Mouse (Mus musculus) neural tube, embryonic 11.5 days (tissue): ENCODE results near the gene Fam107a. TPM values are rescaled to one million over a fixed set of nuclear protein-coding genes. Genes with fewer than 3 reads are reported as not detected.
"Not testable (repeated sequence)": the region's sequence is repeated elsewhere in the genome, so short reads cannot be mapped to it uniquely, and the experiment has no call there.

Experiments used
- ATAC-seq: fragments of 200-750 bp; cut with Nextera tagmentation; 2 replicates; pipeline ENCODE4 v1.8.0; 2017; ENCODE audit warnings: moderate number of reproducible peaks, mild to moderate bottlenecking, moderate TSS enrichment, moderate library complexity; ENCODE audit not compliant: insufficient read depth, low FRiP score, low TSS enrichment
- DNase-seq: peaks from one replicate; pipeline ENCODE4 v3.0.0-alpha.2; 2015; ENCODE audit warnings: low spot score
- H3K27ac ChIP-seq: fragments of 300-500 bp; sonication (generic); 2 replicates; pipeline ENCODE4 v1.5.1; 2014; ENCODE audit warnings: low read depth, mild to moderate bottlenecking, low read length
- H3K27me3 ChIP-seq: fragments of 300-500 bp; sonication (generic); 2 replicates; pipeline ENCODE4 v1.6.1; 2014; ENCODE audit warnings: mild to moderate bottlenecking, low read length, mixed read lengths; ENCODE audit not compliant: control insufficient read depth, insufficient read depth
- H3K36me3 ChIP-seq: fragments of 300-500 bp; sonication (generic); 2 replicates; pipeline ENCODE4 v1.6.1; 2014; ENCODE audit warnings: mild to moderate bottlenecking, low read length, moderate library complexity, mixed read lengths; ENCODE audit not compliant: control insufficient read depth, insufficient read depth
- H3K4me1 ChIP-seq: fragments of 300-500 bp; sonication (generic); 2 replicates; pipeline ENCODE4 v1.6.1; 2014; ENCODE audit warnings: low read length, mixed read lengths; ENCODE audit not compliant: control insufficient read depth, insufficient read depth
- H3K4me2 ChIP-seq: fragments of 300-500 bp; sonication (generic); 2 replicates; pipeline ENCODE4 v1.6.1; 2014; ENCODE audit warnings: low read depth, mild to moderate bottlenecking, moderate library complexity
- H3K4me3 ChIP-seq: fragments of 300-500 bp; sonication (generic); 2 replicates; pipeline ENCODE4 v1.5.1; 2014; ENCODE audit warnings: low read depth, low read length
- H3K9ac ChIP-seq: fragments of 300-500 bp; sonication (generic); 2 replicates; pipeline ENCODE4 v1.6.1; 2014; ENCODE audit warnings: mild to moderate bottlenecking, low read length
- H3K9me3 ChIP-seq: fragments of 300-500 bp; sonication (generic); 2 replicates; pipeline ENCODE4 v1.6.1; 2016; ENCODE audit warnings: low read length; ENCODE audit not compliant: control insufficient read depth
- WGBS: fragments of 180-500 bp; shearing (Covaris S2); extraction: QIAGEN DNeasy Blood & Tissue Kit; methylation state at CpG from one replicate; pipeline ENCODE4 v1.1.7; 2014; 5-methylcytosine and 5-hydroxymethylcytosine counted together
- polyA plus RNA-seq: library from polyadenylated mRNA; unstranded; fragments of >200 nt; fragmentation: Nextera tagmentation; extraction: Ambion mirVana; gene quantifications from 2 replicates; pipeline ENCODE4 v1.2.1, GENCODE M21; 2014

The Fam107a gene
- polyA plus RNA-seq, 1 experiment from 2014 or later: 0.94 TPM

GRCm38 (mm10) chr14:8283784-8284183, 34.0 kb downstream of the Fam107a start:
- Histone ChIP-seq H3K4me3 (no peak overlapping the region), H3K4me1 (no peaks in the 10 kb centered on the region), H3K9ac (no peak overlapping the region), H3K27me3 (no peaks in the 10 kb centered on the region), H3K9me3 (no peaks in the 10 kb centered on the region), H3K36me3 (no peaks in the 10 kb centered on the region), H3K4me2 (no peak overlapping the region), H3K27ac (no peak overlapping the region)
- DNase-seq (no peak), ATAC-seq (no peak)

GRCm38 (mm10) chr14:8271281-8271680, 46.5 kb downstream of the Fam107a start:
- H3K4me3 ChIP-seq, H3K4me2 ChIP-seq: not testable (repeated sequence)

GRCm38 (mm10) chr14:8264378-8264777, 53.4 kb downstream of the Fam107a start:
- H3K36me3 ChIP-seq: no peaks in the 10 kb centered on the region
- 96% methylated on average over 1 of the region's 1 CpGs for WGBS
- no peak for DNase-seq
- no peak overlapping the region for H3K4me2 ChIP-seq
- H3K9ac ChIP-seq: no peak overlapping the region
- H3K27ac ChIP-seq: no peak overlapping the region
- ATAC-seq: no peak
- H3K27me3 ChIP-seq: no peaks in the 10 kb centered on the region
- no peaks in the 10 kb centered on the region for H3K9me3 ChIP-seq
- H3K4me3 ChIP-seq: no peak overlapping the region
- no peaks in the 10 kb centered on the region for H3K4me1 ChIP-seq

More at GRCm38 (mm10) chr14:8271281-8271680, 46.5 kb downstream of the Fam107a start:
- H3K36me3 ChIP-seq, H3K27ac ChIP-seq, DNase-seq, H3K9ac ChIP-seq, ATAC-seq, H3K9me3 ChIP-seq, H3K27me3 ChIP-seq, H3K4me1 ChIP-seq: not testable (repeated sequence)
- WGBS: 86% methylated on average over 8 of the region's 8 CpGs

GRCm38 (mm10) chr14:8262242-8262641, 55.6 kb downstream of the Fam107a start:
- 50% methylated on average over 1 of the region's 1 CpGs for WGBS

DNA sequence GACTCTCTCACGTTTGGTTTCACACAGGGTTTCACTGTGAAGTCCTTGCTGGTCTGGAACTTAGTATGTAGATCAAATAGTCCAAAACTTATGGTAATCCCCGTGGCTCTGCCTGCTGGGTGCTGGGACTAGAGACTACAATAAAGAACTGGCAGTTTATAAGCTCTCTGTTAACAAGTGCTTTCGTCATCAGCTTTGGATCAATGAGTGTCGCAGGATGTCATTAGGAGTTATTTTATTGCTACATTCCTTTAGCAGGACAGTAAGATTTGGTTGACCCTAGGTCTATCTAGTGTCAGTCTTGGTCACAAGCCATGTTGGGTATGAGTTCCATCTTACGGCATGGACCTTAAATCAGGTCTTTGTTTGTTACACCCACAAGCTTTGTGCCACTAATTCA, 57.6 kb downstream of the Fam107a start:
- WGBS: 73% methylated on average over 5 of the region's 5 CpGs

More at GRCm38 (mm10) chr14:8262242-8262641, 55.6 kb downstream of the Fam107a start:
- ATAC-seq (no peak), DNase-seq (no peak)
- Histone ChIP-seq H3K27ac (no peak overlapping the region), H3K9ac (no peak overlapping the region), H3K27me3 (no peaks in the 10 kb centered on the region), H3K4me1 (no peaks in the 10 kb centered on the region), H3K36me3 (no peaks in the 10 kb centered on the region), H3K4me2 (no peak overlapping the region), H3K4me3 (no peak overlapping the region), H3K9me3 (no peaks in the 10 kb centered on the region)

DNA sequence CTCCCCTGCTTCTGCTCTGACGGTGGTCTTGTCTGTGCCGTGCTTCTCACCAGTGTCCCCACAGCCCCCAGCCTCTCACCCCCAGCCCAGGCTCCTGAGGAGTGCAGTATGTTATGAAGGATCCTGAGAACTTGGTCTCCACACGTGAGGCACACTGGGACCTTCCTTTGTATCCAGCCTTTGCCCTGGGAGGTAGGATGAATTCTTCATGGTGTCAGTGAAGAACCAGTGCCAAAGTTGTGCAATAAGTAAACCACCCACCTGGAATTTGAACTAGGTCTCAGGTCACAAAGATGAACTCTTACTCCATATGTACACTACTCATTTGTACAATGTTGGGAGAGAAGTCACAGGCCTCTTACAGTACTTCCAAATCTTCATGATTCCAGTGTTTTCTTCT, 58.7 kb downstream of the Fam107a start, which contains the start of gene Acox2:
Acox2 (minus strand) TSS at position 188 of the 400 bp plus-strand sequence.
- ATAC-seq (no peak), DNase-seq (no peak)
- Histone ChIP-seq H3K9ac (no peak within 1 kb of the TSS), H3K27me3 (no peaks in the 10 kb centered on the region), H3K36me3 (no peaks in the 10 kb centered on the region), H3K9me3 (no peaks in the 10 kb centered on the region), H3K4me3 (no peak within 1 kb of the TSS), H3K27ac (no peak within 1 kb of the TSS), H3K4me1 (no peaks in the 10 kb centered on the region), H3K4me2 (no peak within 1 kb of the TSS)
- 84% methylated on average over 3 of the region's 3 CpGs for WGBS

More for the DNA sequence above, 57.6 kb downstream of the Fam107a start:
- Histone ChIP-seq H3K27ac (no peak overlapping the region), H3K4me1 (no peaks in the 10 kb centered on the region), H3K27me3 (no peaks in the 10 kb centered on the region), H3K9ac (no peak overlapping the region), H3K4me2 (no peak overlapping the region), H3K36me3 (no peaks in the 10 kb centered on the region), H3K4me3 (no peak overlapping the region), H3K9me3 (no peaks in the 10 kb centered on the region)
- no peak for DNase-seq
- ATAC-seq: no peak

- no peak overlapping the region for H3K27ac ChIP-seq
- H3K36me3 ChIP-seq: no peaks in the 10 kb centered on the region
- no peaks in the 10 kb centered on the region for H3K4me1 ChIP-seq
- WGBS: 83% methylated on average over 3 of the region's 3 CpGs
- H3K4me3 ChIP-seq: no peak overlapping the region
- ATAC-seq (no peak), DNase-seq (no peak)
- H3K27me3 ChIP-seq: no peaks in the 10 kb centered on the region
- no peaks in the 10 kb centered on the region for H3K9me3 ChIP-seq
- no peak overlapping the region for H3K9ac ChIP-seq
- no peak overlapping the region for H3K4me2 ChIP-seq
Observed at GRCm38 (mm10) chr14:8258752-8259151, 59.1 kb downstream of the Fam107a start.

- H3K27me3 ChIP-seq: no peaks in the 10 kb centered on the region
- 55% methylated on average over 3 of the region's 3 CpGs for WGBS
- H3K9ac ChIP-seq: no peak overlapping the region
- H3K9me3 ChIP-seq: no peaks in the 10 kb centered on the region
- H3K36me3 ChIP-seq: no peaks in the 10 kb centered on the region
- H3K4me2 ChIP-seq: no peak overlapping the region
- ATAC-seq (no peak), DNase-seq (no peak)
- H3K27ac ChIP-seq: no peak overlapping the region
- no peaks in the 10 kb centered on the region for H3K4me1 ChIP-seq
- no peak overlapping the region for H3K4me3 ChIP-seq
Observed at GRCm38 (mm10) chr14:8258335-8258627, 59.5 kb downstream of the Fam107a start.

DNA sequence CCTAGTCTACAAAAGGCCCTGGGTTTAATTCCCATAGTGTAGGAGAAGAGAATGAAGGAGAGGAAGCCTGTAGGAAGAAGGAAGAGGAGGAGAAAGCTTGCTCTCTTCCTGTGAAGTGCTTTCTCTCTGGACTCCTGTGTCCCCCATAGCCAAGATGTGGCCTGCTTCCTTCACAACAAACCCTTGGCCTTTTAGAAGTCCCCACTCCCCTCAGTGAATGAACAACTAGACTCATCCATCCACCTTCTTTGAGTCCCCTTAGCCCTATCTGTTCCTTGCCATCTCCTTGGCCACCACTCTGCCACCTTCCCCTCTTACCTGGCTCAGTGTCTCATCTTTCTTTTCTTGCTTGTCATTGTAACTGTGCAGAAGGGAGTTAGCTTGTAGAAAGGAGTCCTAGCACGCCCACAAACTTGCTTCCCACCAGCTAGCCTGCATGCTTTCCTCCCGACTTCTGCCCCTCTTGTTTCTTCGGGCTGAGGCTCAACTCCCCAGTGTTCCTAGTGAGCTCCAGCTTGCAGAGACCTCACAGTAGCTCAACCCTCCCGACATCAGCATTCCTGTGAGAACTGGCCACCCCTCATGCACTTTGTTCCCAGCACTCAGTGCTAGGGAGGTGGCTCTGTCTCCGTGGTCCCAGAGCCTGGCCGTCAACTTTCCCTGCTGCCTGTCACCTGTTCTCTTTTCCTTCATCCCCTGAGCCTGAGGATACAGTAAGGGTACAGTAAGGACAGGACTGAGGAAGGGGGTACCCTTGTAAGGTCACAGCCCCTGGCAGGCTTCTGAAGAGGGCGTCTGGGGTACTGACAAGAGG, 60.1 kb downstream of the Fam107a start:
- ATAC-seq (no peak), DNase-seq (no peak)
- no peak overlapping the region for H3K9ac ChIP-seq
- H3K4me3 ChIP-seq: no peak overlapping the region
- H3K4me1 ChIP-seq: no peaks in the 10 kb centered on the region
- no peaks in the 10 kb centered on the region for H3K9me3 ChIP-seq
- no peak overlapping the region for H3K4me2 ChIP-seq
- WGBS: 47% methylated on average over 7 of the region's 7 CpGs
- H3K27ac ChIP-seq: no peak overlapping the region
- no peaks in the 10 kb centered on the region for H3K36me3 ChIP-seq
- no peaks in the 10 kb centered on the region for H3K27me3 ChIP-seq
